ENCODE assay signal across 26 mouse cellular contexts in genomic region chr6:6857766-6858165, GRCm38 (mm10). TPM values are rescaled to one million over a fixed set of nuclear protein-coding genes. Genes with fewer than 3 reads are reported as not detected.
DNase-seq lines count a peak whose midpoint lies in the region; ATAC-seq and TF ChIP-seq lines count a peak whose summit lies in the region.
"Had no signal": no experiment of that assay in that cellular context is flagged by ENCODE, and none has a peak within 500 bp of the region (broad histone marks: within the 10 kb centered on the region; RNA-seq: fewer than 3 reads in every experiment).

No protein-coding gene starts in this region.

- H3K27me3 ChIP-seq in neural tube, embryonic 15.5 days (replicated peaks), result peaks cover 85% of the 10 kb centered on the region
- peaks cover 91% of the 10 kb centered on the region for H3K27me3 ChIP-seq in forebrain, embryonic 12.5 days
- H3K27me3 ChIP-seq in midbrain, embryonic 13.5 days, result peaks cover 94% of the 10 kb centered on the region

- 16% methylated on average over 2 of the region's 2 CpGs for WGBS in neural tube, embryonic 15.5 days
- 3% methylated on average over 2 of the region's 2 CpGs for WGBS in forebrain, embryonic 12.5 days
- 8% methylated on average over 2 of the region's 2 CpGs for WGBS in midbrain, embryonic 13.5 days

- intact Hi-C loops in gastrocnemius, adult 2 months (cut with DNase I), result no loop called here

- TF ChIP-seq CTCF in gastrocnemius, adult 2 months (IDR thresholded peaks at IDR 0.05), result no peak

- peak; percentile 39 for DNase-seq in neural tube, embryonic 10.5 days (ENCODE audit: extremely low spot score, low spot score)
- DNase-seq in layer of hippocampus, adult 8-10 months (ENCODE audit: low spot score in 2 of 2), result no peak
- DNase-seq in adrenal gland, postnatal 4 days (ENCODE audit: low spot score in 2 of 2), result no peak
- no peak for DNase-seq in gastrocnemius, adult 2 months
- DNase-seq: adrenal gland, adult 2 months; cerebellum, adult 9-10 months; gastrocnemius, postnatal 14 days; heart, adult 2 months; heart, postnatal 4 days; kidney, adult 18-20 months; kidney, postnatal 14 days; liver, embryonic 13.5 days; lung, embryonic 14.5 days; lung, postnatal 36 days; right cerebral cortex, adult 18-20 months; thymus, postnatal 36 days had no signal

- ATAC-seq in neural tube, embryonic 15.5 days (ENCODE audit: low FRiP score), result no peak
- ATAC-seq in forebrain, embryonic 12.5 days (ENCODE audit: low FRiP score), result no peak
- no peak for ATAC-seq in midbrain, embryonic 13.5 days
- ATAC-seq: hindbrain, postnatal 0 days had no signal

- H3K4me1 ChIP-seq in neural tube, embryonic 15.5 days, result peaks cover 15% of the 10 kb centered on the region
- H3K4me1 ChIP-seq in forebrain, embryonic 12.5 days, result peaks cover 12% of the 10 kb centered on the region
- peaks cover 16% of the 10 kb centered on the region for H3K4me1 ChIP-seq in midbrain, embryonic 13.5 days (replicated peaks)

- H3K9ac ChIP-seq in neural tube, embryonic 15.5 days (replicated peaks), result no peak overlapping the region
- H3K9ac ChIP-seq in forebrain, embryonic 12.5 days, result peak overlapping the region; percentile 61
- no peak overlapping the region for H3K9ac ChIP-seq in midbrain, embryonic 13.5 days (replicated peaks)
- H3K9ac ChIP-seq: limb, embryonic 13.5 days; liver, embryonic 13.5 days; lung, embryonic 14.5 days had no signal

- H3K4me3 ChIP-seq in neural tube, embryonic 15.5 days (replicated peaks), result no peak overlapping the region
- peak overlapping the region; percentile 43 for H3K4me3 ChIP-seq in forebrain, embryonic 12.5 days (replicated peaks)
- H3K4me3 ChIP-seq in midbrain, embryonic 13.5 days (replicated peaks), result peak overlapping the region; percentile 6; the same call in 1 of the 2 replicates
- H3K4me3 ChIP-seq in gastrocnemius, adult 2 months, result no peak overlapping the region
- H3K4me3 ChIP-seq: heart, adult 2 months; left cerebral cortex, adult 2 months; limb, embryonic 13.5 days; liver, embryonic 13.5 days; myocyte had no signal

- no peak overlapping the region for H3K4me2 ChIP-seq in neural tube, embryonic 15.5 days
- peak overlapping the region; percentile 41 for H3K4me2 ChIP-seq in forebrain, embryonic 12.5 days
- peak overlapping the region; percentile 15; the same call in 1 of the 2 replicates for H3K4me2 ChIP-seq in midbrain, embryonic 13.5 days (replicated peaks)
- H3K4me2 ChIP-seq: limb, embryonic 13.5 days; liver, embryonic 13.5 days; lung, embryonic 14.5 days had no signal

- H3K27ac ChIP-seq in neural tube, embryonic 15.5 days (replicated peaks), result no peak overlapping the region
- peak overlapping the region; percentile 81 for H3K27ac ChIP-seq in forebrain, embryonic 12.5 days
- H3K27ac ChIP-seq in midbrain, embryonic 13.5 days, result 0 out of 2 replicates have a peak overlapping the region, but pooled peaks have one; percentile 26
- no peak overlapping the region for H3K27ac ChIP-seq in gastrocnemius, adult 2 months
- H3K27ac ChIP-seq: heart, adult 2 months; hindbrain, postnatal 0 days; left cerebral cortex, adult 2 months; limb, embryonic 13.5 days; liver, embryonic 13.5 days had no signal

- no peaks in the 10 kb centered on the region for H3K9me3 ChIP-seq in neural tube, embryonic 15.5 days (replicated peaks)
- no peaks in the 10 kb centered on the region for H3K9me3 ChIP-seq in forebrain, embryonic 12.5 days
- no peaks in the 10 kb centered on the region for H3K9me3 ChIP-seq in midbrain, embryonic 13.5 days
- H3K9me3 ChIP-seq: limb, embryonic 13.5 days; liver, embryonic 13.5 days had no signal

- no peaks in the 10 kb centered on the region for H3K36me3 ChIP-seq in neural tube, embryonic 15.5 days
- H3K36me3 ChIP-seq in forebrain, embryonic 12.5 days (replicated peaks), result no peaks in the 10 kb centered on the region
- H3K36me3 ChIP-seq in midbrain, embryonic 13.5 days, result no peaks in the 10 kb centered on the region
- H3K36me3 ChIP-seq: limb, embryonic 13.5 days; liver, embryonic 13.5 days had no signal

RNA-seq across cellular contexts. Expression of gene Dlx6, which starts 5.4 kb away (rescaled TPM):
- 0.41 TPM in 1 of 2 replicates, not detected in the other for polyA plus RNA-seq in neural tube, embryonic 15.5 days (2015; fragmentation: Nextera tagmentation; extraction: Ambion mirVana)
- polyA plus RNA-seq in forebrain, embryonic 12.5 days (2016; fragmentation: Nextera tagmentation; extraction: Ambion mirVana), result 10.1 and 15.7 TPM in 2 replicates
- 3.1 and 4.4 TPM in 2 replicates for polyA plus RNA-seq in midbrain, embryonic 13.5 days (2015; fragmentation: Nextera tagmentation; extraction: Ambion mirVana)
- 1 to 10 TPM; 5.4 to 8.7 (median 6.5) TPM for total RNA-seq in layer of hippocampus, adult 8-10 months (2022)
- under 1 TPM in 1 of 2 experiments, not detected in 1; 0.42 TPM for total RNA-seq in adrenal gland, postnatal 4 days (2021)
- not detected for total RNA-seq in gastrocnemius, adult 2 months (2021)
- total RNA-seq: adrenal gland, adult 2 months; gastrocnemius, postnatal 14 days; heart, adult 2 months; heart, postnatal 4 days; hindbrain, postnatal 0 days; megakaryocyte-erythroid progenitor cell, adult 5-6 weeks; neutrophil, adult 5-6 weeks had no signal
- polyA plus RNA-seq: adrenal gland, adult 2 months; heart, adult 2 months; heart, embryonic 14.5 days; hindbrain, postnatal 0 days; liver, embryonic 13.5 days; lung, embryonic 14.5 days; myocyte had no signal

RNA-seq across cellular contexts. Expression of gene Dlx5, which starts 24.1 kb away (rescaled TPM):
- 0.41 and 0.83 TPM in 2 replicates for polyA plus RNA-seq in neural tube, embryonic 15.5 days (2015; fragmentation: Nextera tagmentation; extraction: Ambion mirVana)
- 68.0 and 102 TPM in 2 replicates for polyA plus RNA-seq in forebrain, embryonic 12.5 days (2016; fragmentation: Nextera tagmentation; extraction: Ambion mirVana)
- 22.4 and 22.9 TPM in 2 replicates for polyA plus RNA-seq in midbrain, embryonic 13.5 days (2015; fragmentation: Nextera tagmentation; extraction: Ambion mirVana)
- total RNA-seq in layer of hippocampus, adult 8-10 months (2022), result 1 to 10 TPM; 3.8 to 6.0 (median 4.7) TPM
- total RNA-seq in adrenal gland, postnatal 4 days (2021), result 1 to 10 TPM in 1 of 2 experiments, under 1 TPM in 1; 0.31 to 1.2 TPM
- not detected for total RNA-seq in gastrocnemius, adult 2 months (2021)
- total RNA-seq: gastrocnemius, postnatal 14 days; hindbrain, postnatal 0 days; megakaryocyte-erythroid progenitor cell, adult 5-6 weeks; neutrophil, adult 5-6 weeks had no signal
- polyA plus RNA-seq: hindbrain, postnatal 0 days; liver, embryonic 13.5 days; myocyte had no signal

Comparison
In these comparisons a context has a peak if more than half of its experiments do, and no peak if none do; other contexts are left out.
1. H3K27ac ChIP-seq: peak in forebrain, embryonic 12.5 days (single experiment) and midbrain, embryonic 13.5 days (single experiment); none in neural tube, embryonic 15.5 days (single experiment) and gastrocnemius, adult 2 months (single experiment).
2. H3K4me3 ChIP-seq: peak in forebrain, embryonic 12.5 days (single experiment) and midbrain, embryonic 13.5 days (single experiment); none in neural tube, embryonic 15.5 days (single experiment) and gastrocnemius, adult 2 months (single experiment).
3. RNA of gene Dlx6, which starts 5.4 kb away (total RNA-seq): 5.4 to 8.7 TPM in layer of hippocampus, adult 8-10 months; 0.42 TPM in adrenal gland, postnatal 4 days and not detected in gastrocnemius, adult 2 months; every median in the first group is over 4 times any median in the second.